Mouse (Mus musculus) heart, embryonic 11.5 days (tissue): ENCODE measurements around the gene Gm498. TPM values are rescaled to one million over a fixed set of nuclear protein-coding genes. Genes with fewer than 3 reads are reported as not detected.

Experiments used
- ATAC-seq: fragments of 200-750 bp; cut with Nextera tagmentation; replicated peaks from 2 replicates; pipeline ENCODE4 v1.8.0; 2017; ENCODE audit warnings: moderate library complexity; ENCODE audit not compliant: insufficient number of reproducible peaks, low FRiP score, low TSS enrichment
- H3K27ac ChIP-seq: fragments of 300-500 bp; sonication (generic); 2 replicates; pipeline ENCODE4 v1.5.1; 2014; ENCODE audit warnings: mild to moderate bottlenecking, low read depth, low read length
- H3K27me3 ChIP-seq: fragments of 300-500 bp; sonication (generic); 2 replicates; pipeline ENCODE4 v1.6.1; 2014; ENCODE audit warnings: mild to moderate bottlenecking, low read length, mixed read lengths; ENCODE audit not compliant: control insufficient read depth, insufficient read depth
- H3K36me3 ChIP-seq: fragments of 300-500 bp; sonication (generic); 2 replicates; pipeline ENCODE4 v1.6.1; 2014; ENCODE audit warnings: mild to moderate bottlenecking, low read length, moderate library complexity, mixed read lengths; ENCODE audit not compliant: control insufficient read depth, insufficient read depth
- H3K4me1 ChIP-seq: fragments of 300-500 bp; sonication (generic); 2 replicates; pipeline ENCODE4 v1.6.1; 2014; ENCODE audit warnings: low read length; ENCODE audit not compliant: control insufficient read depth, insufficient read depth
- H3K4me2 ChIP-seq: fragments of 300-500 bp; sonication (generic); 2 replicates; pipeline ENCODE4 v1.6.1; 2014; ENCODE audit warnings: mild to moderate bottlenecking, moderate library complexity
- H3K4me3 ChIP-seq: fragments of 300-500 bp; sonication (generic); 2 replicates; pipeline ENCODE4 v1.5.1; 2014; ENCODE audit warnings: low read depth, low read length
- H3K9ac ChIP-seq: fragments of 300-500 bp; sonication (generic); 2 replicates; pipeline ENCODE4 v1.6.1; 2014; ENCODE audit warnings: mild to moderate bottlenecking, low read depth, low read length, moderate library complexity
- H3K9me3 ChIP-seq: fragments of 300-500 bp; sonication (generic); replicated peaks from 2 replicates; pipeline ENCODE4 v1.6.1; 2016; ENCODE audit warnings: low read length; ENCODE audit not compliant: control insufficient read depth
- WGBS: fragments of 180-500 bp; shearing (Covaris S2); extraction: QIAGEN DNeasy Blood & Tissue Kit; methylation state at CpG from one replicate; pipeline ENCODE4 v1.1.7; 2014; ENCODE audit not compliant: insufficient replicate concordance; 5-methylcytosine and 5-hydroxymethylcytosine counted together
- polyA plus RNA-seq: library from polyadenylated mRNA; unstranded; fragments of >200 nt; fragmentation: Nextera tagmentation; extraction: Ambion mirVana; gene quantifications from 2 replicates; pipeline ENCODE4 v1.2.1, GENCODE M21; 2014

The Gm498 gene
- polyA plus RNA-seq, 1 experiment from 2014 or later: not detected

DNA sequence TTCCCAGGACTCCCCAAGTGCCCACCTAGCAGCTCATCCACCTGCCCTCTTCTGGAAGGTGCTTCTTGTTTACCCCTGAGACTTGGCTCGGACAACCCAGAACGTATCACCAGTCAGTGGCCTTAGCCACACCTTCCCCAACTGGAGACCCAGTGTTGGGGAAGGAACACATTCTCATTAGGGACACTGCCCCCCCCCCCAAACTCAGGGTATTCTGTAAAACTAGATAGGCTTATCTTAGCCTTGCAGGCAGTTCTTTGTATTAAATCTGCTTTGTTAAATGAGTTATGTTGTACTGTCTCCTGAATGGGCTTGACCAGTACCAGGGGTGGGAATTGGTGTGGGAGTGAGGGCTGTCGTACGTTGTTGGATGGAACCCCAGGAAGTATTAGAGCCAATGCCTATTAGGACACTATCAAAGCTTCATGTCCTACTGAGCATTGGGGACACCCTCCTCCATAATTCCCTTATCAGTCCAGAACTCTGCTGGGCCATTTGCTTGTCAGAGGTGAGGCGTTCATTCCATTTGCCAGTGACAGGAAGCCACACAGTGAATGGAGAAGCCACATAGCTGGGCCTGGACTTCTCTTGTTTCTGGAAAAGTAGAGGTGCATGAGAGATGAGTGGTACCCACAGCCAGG lies 18.4 kb upstream of the Gm498 start:
- Histone ChIP-seq H3K4me1 (no peaks in the 10 kb centered on the region), H3K27me3 (no peaks in the 10 kb centered on the region), H3K4me3 (no peak overlapping the region), H3K9ac (no peak overlapping the region), H3K4me2 (no peak overlapping the region), H3K27ac (no peak overlapping the region), H3K9me3 (no peaks in the 10 kb centered on the region; the same call in 1 of the 2 replicates), H3K36me3 (peaks cover 31% of the 10 kb centered on the region)
- WGBS: 67% methylated on average over 5 of the region's 5 CpGs
- ATAC-seq: 0 out of 2 replicates have a peak, but pooled peaks have one; percentile 26

GRCm38 (mm10) chr7:143848768-143849482 lies 17.7 kb upstream of the Gm498 start:
- H3K4me2 ChIP-seq: no peak overlapping the region
- no peak overlapping the region for H3K4me3 ChIP-seq
- no peak for ATAC-seq
- peaks cover 24% of the 10 kb centered on the region for H3K36me3 ChIP-seq
- WGBS: 84% methylated on average over 7 of the region's 8 CpGs
- no peaks in the 10 kb centered on the region for H3K9me3 ChIP-seq
- H3K4me1 ChIP-seq: no peaks in the 10 kb centered on the region
- no peaks in the 10 kb centered on the region for H3K27me3 ChIP-seq
- no peak overlapping the region for H3K9ac ChIP-seq
- no peak overlapping the region for H3K27ac ChIP-seq

DNA sequence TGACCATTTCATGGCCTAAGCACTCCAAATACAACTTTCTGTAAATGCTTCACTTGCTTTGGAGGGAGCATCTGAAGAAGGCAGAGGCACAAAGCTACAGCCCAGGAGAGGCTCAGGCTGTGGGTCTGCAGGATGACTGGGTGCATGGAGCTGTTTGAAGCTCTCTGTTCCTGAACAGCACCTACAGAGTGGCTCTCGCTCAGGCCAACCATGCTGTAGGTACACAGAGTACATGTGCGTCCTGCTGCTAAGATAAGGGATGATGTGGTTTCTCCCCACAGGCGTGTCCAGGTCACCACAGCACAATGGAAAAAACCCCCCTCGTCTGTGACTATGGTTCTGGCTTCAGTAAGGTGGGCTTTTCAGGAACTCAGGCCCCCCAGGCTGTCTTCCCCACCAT lies 2.2 kb downstream of the Gm498 start:
- no peak for ATAC-seq
- WGBS: 72% methylated on average over 4 of the region's 4 CpGs
- H3K9me3 ChIP-seq: no peaks in the 10 kb centered on the region

DNA sequence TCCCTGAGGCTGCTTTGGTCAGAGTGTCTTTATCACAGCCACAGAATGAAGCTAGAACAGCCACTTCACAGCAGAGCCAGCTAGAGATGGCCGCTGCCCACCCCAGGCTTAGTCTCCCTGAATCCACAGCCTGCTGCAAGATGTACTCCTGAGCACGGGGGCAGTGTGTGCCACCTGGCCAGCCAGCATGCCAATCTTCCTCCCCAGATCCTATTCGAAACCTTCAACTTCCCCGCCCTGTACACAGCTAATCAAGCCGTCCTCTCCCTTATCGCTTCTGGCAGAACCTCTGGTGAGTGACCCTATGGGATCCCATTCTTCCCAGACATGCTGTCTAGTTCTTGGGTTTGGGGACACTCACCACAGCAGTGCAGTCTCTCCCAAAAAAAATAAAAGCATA lies 17.1 kb downstream of the Gm498 start:
- no peak for ATAC-seq
- Histone ChIP-seq H3K36me3 (no peaks in the 10 kb centered on the region), H3K4me3 (no peak overlapping the region), H3K4me2 (no peak overlapping the region), H3K9ac (no peak overlapping the region), H3K27ac (no peak overlapping the region), H3K4me1 (no peaks in the 10 kb centered on the region), H3K9me3 (no peaks in the 10 kb centered on the region), H3K27me3 (no peaks in the 10 kb centered on the region)
- 59% methylated on average over 6 of the region's 6 CpGs for WGBS

More for the DNA sequence above, 2.2 kb downstream of the Gm498 start:
- H3K27ac ChIP-seq: no peak overlapping the region
- no peak overlapping the region for H3K4me3 ChIP-seq
- no peak overlapping the region for H3K9ac ChIP-seq
- H3K4me2 ChIP-seq: no peak overlapping the region
- H3K27me3 ChIP-seq: no peaks in the 10 kb centered on the region
- H3K36me3 ChIP-seq: no peaks in the 10 kb centered on the region
- H3K4me1 ChIP-seq: no peaks in the 10 kb centered on the region

DNA sequence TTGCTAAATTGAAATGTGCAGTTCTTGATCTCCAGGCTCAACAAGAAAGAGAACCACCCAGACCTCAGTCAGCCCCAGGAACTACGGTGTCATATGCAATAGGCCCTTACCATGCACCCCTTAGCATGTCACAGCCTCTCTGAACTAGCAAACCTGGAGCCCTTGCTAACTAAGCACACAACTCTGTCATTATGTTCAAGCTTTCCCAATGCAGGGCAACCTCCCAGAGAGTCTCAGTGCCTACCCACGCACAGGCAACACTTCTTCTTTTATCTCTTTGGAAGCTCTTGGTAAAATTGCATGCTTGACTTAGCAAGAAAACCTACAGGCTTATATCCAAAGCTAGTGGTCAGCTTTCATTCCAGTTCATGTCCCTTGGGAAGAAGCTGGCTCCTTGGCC lies 24.5 kb downstream of the Gm498 start:
- H3K27ac ChIP-seq: no peak overlapping the region
- WGBS: 77% methylated on average over 2 of the region's 2 CpGs
- no peak for ATAC-seq

DNA sequence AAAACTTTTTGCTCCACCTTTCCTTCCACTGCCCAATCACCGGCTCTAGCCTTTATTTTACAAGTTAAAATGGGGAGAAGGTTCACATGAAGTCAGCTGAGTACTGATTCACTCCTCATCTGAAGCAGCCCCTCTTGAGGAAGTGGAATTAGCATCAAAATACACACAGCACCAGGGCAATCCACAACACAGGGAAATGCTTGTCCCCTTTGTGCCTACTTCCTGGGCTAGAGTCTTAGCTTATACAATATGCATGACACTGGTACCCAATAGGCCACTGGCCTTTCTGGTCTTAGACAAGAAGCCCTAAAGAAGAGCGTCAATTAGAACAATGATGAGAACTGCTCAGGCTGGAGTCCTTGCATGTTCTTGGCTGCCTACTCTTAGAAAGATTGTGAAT lies 25.7 kb downstream of the Gm498 start:
- 71% methylated on average over 2 of the region's 2 CpGs for WGBS
- H3K36me3 ChIP-seq: no peaks in the 10 kb centered on the region
- no peaks in the 10 kb centered on the region for H3K27me3 ChIP-seq
- H3K4me3 ChIP-seq: no peak overlapping the region
- H3K27ac ChIP-seq: no peak overlapping the region
- no peaks in the 10 kb centered on the region for H3K4me1 ChIP-seq
- no peak overlapping the region for H3K4me2 ChIP-seq
- H3K9me3 ChIP-seq: no peaks in the 10 kb centered on the region
- H3K9ac ChIP-seq: no peak overlapping the region
- no peak for ATAC-seq

More for the DNA sequence above, 24.5 kb downstream of the Gm498 start:
- Histone ChIP-seq H3K9me3 (no peaks in the 10 kb centered on the region), H3K27me3 (no peaks in the 10 kb centered on the region), H3K9ac (no peak overlapping the region), H3K36me3 (no peaks in the 10 kb centered on the region), H3K4me1 (no peaks in the 10 kb centered on the region), H3K4me2 (no peak overlapping the region), H3K4me3 (no peak overlapping the region)

- Histone ChIP-seq H3K9ac (no peak overlapping the region), H3K9me3 (no peaks in the 10 kb centered on the region), H3K36me3 (no peaks in the 10 kb centered on the region), H3K27me3 (peaks cover 3% of the 10 kb centered on the region; the same call in 1 of the 2 replicates), H3K4me3 (no peak overlapping the region), H3K4me2 (no peak overlapping the region), H3K4me1 (no peaks in the 10 kb centered on the region), H3K27ac (no peak overlapping the region)
- WGBS: 18% methylated on average over 2 of the region's 2 CpGs
- ATAC-seq: no peak
Measured at GRCm38 (mm10) chr7:143900667-143901066, 34.0 kb downstream of the Gm498 start.

- Histone ChIP-seq H3K4me1 (no peaks in the 10 kb centered on the region), H3K27ac (no peak overlapping the region), H3K9ac (no peak overlapping the region), H3K36me3 (no peaks in the 10 kb centered on the region), H3K27me3 (peaks cover under 1% of the 10 kb centered on the region; the same call in 1 of the 2 replicates), H3K9me3 (no peaks in the 10 kb centered on the region), H3K4me2 (no peak overlapping the region), H3K4me3 (no peak overlapping the region)
- no peak for ATAC-seq
- 79% methylated on average over 1 of the region's 1 CpGs for WGBS
Measured at GRCm38 (mm10) chr7:143905176-143905575, 38.5 kb downstream of the Gm498 start.

DNA sequence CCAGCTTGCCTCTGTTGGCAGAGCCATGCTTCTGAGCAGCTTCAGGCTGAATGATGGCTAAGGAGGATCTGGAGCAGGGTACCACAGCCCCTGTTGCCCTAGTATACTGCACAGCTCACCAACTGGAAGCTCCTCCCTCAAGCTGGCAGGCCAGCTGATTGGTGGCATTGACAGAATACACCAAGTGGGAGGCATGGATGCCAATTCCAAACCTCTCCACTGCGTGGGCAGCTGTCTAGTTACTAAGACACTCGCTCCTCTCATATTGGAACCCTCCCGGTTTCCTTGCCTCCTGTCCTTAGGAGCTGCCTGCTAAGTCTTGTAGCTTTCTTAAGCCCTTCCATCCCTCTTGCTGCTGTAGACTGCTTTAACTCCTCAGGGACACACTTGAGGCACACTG lies 39.0 kb downstream of the Gm498 start:
- Histone ChIP-seq H3K27me3 (no peaks in the 10 kb centered on the region), H3K4me3 (no peak overlapping the region), H3K27ac (no peak overlapping the region), H3K4me1 (no peaks in the 10 kb centered on the region), H3K4me2 (no peak overlapping the region), H3K9ac (no peak overlapping the region), H3K9me3 (no peaks in the 10 kb centered on the region), H3K36me3 (no peaks in the 10 kb centered on the region)
- ATAC-seq: no peak
- 73% methylated on average over 3 of the region's 3 CpGs for WGBS
